Mouse (Mus musculus) limb, embryonic 10.5 days (tissue): ENCODE data around the gene 0610030E20Rik. TPM values are rescaled to one million over a fixed set of nuclear protein-coding genes. Genes with fewer than 3 reads are reported as not detected.
A peak's percentile ranks its signal among the peaks of the same experiment; 100 is the strongest.

Experiments
- DNase-seq: peaks from one replicate; pipeline ENCODE4 v3.0.0-alpha.2; 2017; ENCODE audit warnings: low spot score
- H3K27ac ChIP-seq: fragments of 300-500 bp; sonication (generic); 2 replicates; pipeline ENCODE4 v1.5.1; 2016; ENCODE audit warnings: mild to moderate bottlenecking
- H3K27me3 ChIP-seq: fragments of 300-500 bp; sonication (generic); 2 replicates; pipeline ENCODE4 v1.6.1; 2016; ENCODE audit warnings: low read depth, mild to moderate bottlenecking; ENCODE audit not compliant: poor library complexity, severe bottlenecking
- H3K36me3 ChIP-seq: fragments of 300-500 bp; sonication (generic); 2 replicates; pipeline ENCODE4 v1.6.1; 2016; ENCODE audit warnings: mild to moderate bottlenecking, moderate library complexity
- H3K4me1 ChIP-seq: fragments of 300-500 bp; sonication (generic); 2 replicates; pipeline ENCODE4 v1.6.1; 2016
- H3K4me3 ChIP-seq: fragments of 300-500 bp; sonication (generic); 2 replicates; pipeline ENCODE4 v1.5.1; 2016; ENCODE audit warnings: mild to moderate bottlenecking, moderate library complexity
- H3K9me3 ChIP-seq: fragments of 300-500 bp; sonication (generic); replicated peaks from 2 replicates; pipeline ENCODE4 v1.6.1; 2016; ENCODE audit warnings: mild to moderate bottlenecking
- WGBS: fragments of 180-500 bp; shearing (Covaris S2); methylation state at CpG from one replicate; pipeline ENCODE4 v1.1.7; 2016; 5-methylcytosine and 5-hydroxymethylcytosine counted together
- polyA plus RNA-seq: library from polyadenylated mRNA; unstranded; fragments of >200 nt; fragmentation: Nextera tagmentation; extraction: Ambion mirVana; gene quantifications from 2 replicates; pipeline ENCODE4 v1.2.1, GENCODE M21; 2016

The 0610030E20Rik gene
- polyA plus RNA-seq, 1 experiment from 2014 or later, result 24.3 TPM

GRCm38 (mm10) chr6:72355066-72355911 lies 8.2 kb downstream of the 0610030E20Rik start, which contains the start of gene Tmem150a:
Gene Tmem150a, plus strand, starts transcription at chr6:72355447.
- H3K27me3 ChIP-seq, result no peaks in the 10 kb centered on the region
- H3K9me3 ChIP-seq, result no peaks in the 10 kb centered on the region
- peak within 1 kb of the TSS; percentile 82 for H3K27ac ChIP-seq
- peak; percentile 87 for DNase-seq
- peak within 1 kb of the TSS; percentile 70 for H3K4me3 ChIP-seq
- peaks cover 48% of the 10 kb centered on the region for H3K36me3 ChIP-seq
- under 1% methylated on average over 71 of the region's 71 CpGs for WGBS
- H3K4me1 ChIP-seq, result peaks cover 44% of the 10 kb centered on the region

- Histone ChIP-seq H3K27me3 (no peaks in the 10 kb centered on the region), H3K9me3 (no peaks in the 10 kb centered on the region), H3K4me3 (peak overlapping the region; percentile 70), H3K36me3 (peaks cover 44% of the 10 kb centered on the region), H3K4me1 (peaks cover 48% of the 10 kb centered on the region), H3K27ac (peak overlapping the region; percentile 82)
- 29% methylated on average over 8 of the region's 8 CpGs for WGBS
- DNase-seq, result no peak
Measured at GRCm38 (mm10) chr6:72356001-72356532, 8.9 kb downstream of the 0610030E20Rik start.

GRCm38 (mm10) chr6:72357164-72358079 lies 10.3 kb downstream of the 0610030E20Rik start:
- DNase-seq, result no peak
- H3K27me3 ChIP-seq, result no peaks in the 10 kb centered on the region
- no peaks in the 10 kb centered on the region for H3K9me3 ChIP-seq
- 84% methylated on average over 5 of the region's 5 CpGs for WGBS
- peaks cover 38% of the 10 kb centered on the region for H3K36me3 ChIP-seq
- H3K4me3 ChIP-seq, result no peak overlapping the region
- peaks cover 53% of the 10 kb centered on the region for H3K4me1 ChIP-seq
- no peak overlapping the region for H3K27ac ChIP-seq

GRCm38 (mm10) chr6:72358086-72358764 lies 11.1 kb downstream of the 0610030E20Rik start:
- WGBS, result 90% methylated on average over 10 of the region's 10 CpGs
- no peaks in the 10 kb centered on the region for H3K9me3 ChIP-seq
- no peak for DNase-seq
- no peak overlapping the region for H3K4me3 ChIP-seq
- peaks cover 38% of the 10 kb centered on the region for H3K36me3 ChIP-seq
- H3K27me3 ChIP-seq, result no peaks in the 10 kb centered on the region
- H3K27ac ChIP-seq, result no peak overlapping the region
- H3K4me1 ChIP-seq, result peaks cover 45% of the 10 kb centered on the region

GRCm38 (mm10) chr6:72359343-72359742 lies 12.2 kb downstream of the 0610030E20Rik start:
- Histone ChIP-seq H3K4me3 (no peak overlapping the region), H3K27me3 (no peaks in the 10 kb centered on the region), H3K36me3 (peaks cover 38% of the 10 kb centered on the region), H3K27ac (no peak overlapping the region), H3K9me3 (no peaks in the 10 kb centered on the region), H3K4me1 (peaks cover 34% of the 10 kb centered on the region)
- 82% methylated on average over 2 of the region's 2 CpGs for WGBS
- DNase-seq, result no peak

GRCm38 (mm10) chr6:72359891-72360598 lies 12.9 kb downstream of the 0610030E20Rik start:
- WGBS, result 84% methylated on average over 11 of the region's 11 CpGs
- Histone ChIP-seq H3K36me3 (peaks cover 38% of the 10 kb centered on the region), H3K27ac (no peak overlapping the region), H3K9me3 (no peaks in the 10 kb centered on the region), H3K4me1 (peaks cover 27% of the 10 kb centered on the region), H3K27me3 (no peaks in the 10 kb centered on the region), H3K4me3 (no peak overlapping the region)
- DNase-seq, result no peak

- no peak for DNase-seq
- H3K36me3 ChIP-seq, result peaks cover 38% of the 10 kb centered on the region
- peaks cover 22% of the 10 kb centered on the region for H3K4me1 ChIP-seq
- H3K9me3 ChIP-seq, result no peaks in the 10 kb centered on the region
- 90% methylated on average over 7 of the region's 7 CpGs for whole genome bisulfite sequencing
- H3K27me3 ChIP-seq, result no peaks in the 10 kb centered on the region
- peak overlapping the region; percentile 83; the same call in 1 of the 2 replicates for H3K4me3 ChIP-seq
- H3K27ac ChIP-seq, result no peak overlapping the region
Measured at GRCm38 (mm10) chr6:72360599-72360935, 13.4 kb downstream of the 0610030E20Rik start.

- whole genome bisulfite sequencing, result 75% methylated on average over 5 of the region's 5 CpGs
- Histone ChIP-seq H3K27ac (no peak overlapping the region), H3K27me3 (no peaks in the 10 kb centered on the region), H3K4me3 (peak overlapping the region; percentile 83), H3K36me3 (peaks cover 38% of the 10 kb centered on the region), H3K4me1 (peaks cover 16% of the 10 kb centered on the region), H3K9me3 (no peaks in the 10 kb centered on the region)
- no peak for DNase-seq
Measured at GRCm38 (mm10) chr6:72361121-72361551, 14.0 kb downstream of the 0610030E20Rik start.

- Histone ChIP-seq H3K4me3 (peak overlapping the region; percentile 83), H3K4me1 (peaks cover 13% of the 10 kb centered on the region), H3K27ac (peak overlapping the region; percentile 83), H3K27me3 (no peaks in the 10 kb centered on the region), H3K36me3 (peaks cover 34% of the 10 kb centered on the region), H3K9me3 (no peaks in the 10 kb centered on the region)
- DNase-seq, result peak; percentile 86
- WGBS, result 1% methylated on average over 42 of the region's 42 CpGs
Measured at GRCm38 (mm10) chr6:72362132-72363028, 15.3 kb downstream of the 0610030E20Rik start.

GRCm38 (mm10) chr6:72364009-72364408 lies 16.9 kb downstream of the 0610030E20Rik start:
- H3K27me3 ChIP-seq, result no peaks in the 10 kb centered on the region
- peaks cover 18% of the 10 kb centered on the region for H3K36me3 ChIP-seq
- H3K27ac ChIP-seq, result no peak overlapping the region
- DNase-seq, result no peak
- H3K9me3 ChIP-seq, result no peaks in the 10 kb centered on the region
- H3K4me3 ChIP-seq, result no peak overlapping the region
- WGBS, result 46% methylated on average over 7 of the region's 7 CpGs
- H3K4me1 ChIP-seq, result peaks cover 13% of the 10 kb centered on the region

GRCm38 (mm10) chr6:72364985-72365384 lies 17.9 kb downstream of the 0610030E20Rik start:
- DNase-seq, result no peak
- WGBS, result 76% methylated on average over 6 of the region's 6 CpGs
- H3K4me1 ChIP-seq, result peaks cover 13% of the 10 kb centered on the region
- no peaks in the 10 kb centered on the region for H3K9me3 ChIP-seq
- no peak overlapping the region for H3K27ac ChIP-seq
- H3K27me3 ChIP-seq, result no peaks in the 10 kb centered on the region
- H3K4me3 ChIP-seq, result no peak overlapping the region
- peaks cover 8% of the 10 kb centered on the region for H3K36me3 ChIP-seq
